Mouse (Mus musculus) cerebellum, adult 9-10 months (tissue): ENCODE measurements around the gene Gm10490.

Experiments used
- DNase-seq: peaks from one replicate; pipeline ENCODE4 v3.0.0; 2022

Gm10490 gene

DNA sequence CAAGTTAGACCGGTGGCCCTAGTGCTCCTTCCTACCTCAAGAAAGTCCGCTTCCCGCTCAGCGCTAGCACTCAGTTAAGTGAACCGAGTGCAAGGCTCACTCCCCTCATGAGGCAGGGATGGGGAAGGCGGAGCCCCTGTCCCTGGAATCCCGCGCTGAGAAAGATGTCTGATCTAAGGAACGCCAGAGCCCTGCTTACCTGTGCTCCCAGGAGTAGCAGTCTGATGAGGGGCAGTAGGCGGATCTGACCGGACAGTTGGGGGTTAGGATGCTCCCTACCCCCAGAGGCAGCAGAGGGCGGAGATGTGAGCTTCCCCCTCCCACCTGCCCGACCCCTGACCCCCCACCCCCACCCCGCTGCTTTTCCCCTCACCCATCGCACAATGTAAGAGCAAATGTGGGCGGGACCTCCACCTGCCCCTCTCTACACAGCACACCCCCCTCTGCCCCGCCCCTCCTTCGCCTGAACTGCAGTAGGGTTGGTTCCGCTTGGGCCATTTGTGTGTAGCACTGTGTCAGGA is 19.0 kb downstream of the Gm10490 start, which contains the start of gene Eras:
Gene Eras (minus strand): TSS at position 338 of the 521 bp plus-strand sequence.
- DNase-seq = no peak

DNA sequence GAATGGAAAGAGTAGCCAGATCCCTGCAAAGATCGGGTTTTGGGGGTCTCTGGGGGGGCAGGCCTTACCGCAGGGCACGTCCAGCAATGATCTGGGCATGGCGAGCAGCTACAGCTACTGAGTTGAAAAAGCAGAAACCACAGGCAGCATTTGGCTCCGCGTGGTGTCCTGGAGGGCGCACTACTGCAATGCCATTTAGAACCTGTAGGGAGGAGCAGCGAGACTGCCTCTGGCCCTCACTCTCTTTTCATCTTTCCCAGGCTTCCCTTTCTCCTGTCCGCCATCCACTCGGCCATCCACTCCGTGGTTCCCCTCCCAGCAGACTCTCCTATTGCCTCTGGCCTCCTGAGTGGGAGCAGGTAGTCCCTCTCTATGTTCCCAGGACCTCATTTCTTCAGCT is 27.5 kb downstream of the Gm10490 start:
- DNase-seq = no peak

DNA sequence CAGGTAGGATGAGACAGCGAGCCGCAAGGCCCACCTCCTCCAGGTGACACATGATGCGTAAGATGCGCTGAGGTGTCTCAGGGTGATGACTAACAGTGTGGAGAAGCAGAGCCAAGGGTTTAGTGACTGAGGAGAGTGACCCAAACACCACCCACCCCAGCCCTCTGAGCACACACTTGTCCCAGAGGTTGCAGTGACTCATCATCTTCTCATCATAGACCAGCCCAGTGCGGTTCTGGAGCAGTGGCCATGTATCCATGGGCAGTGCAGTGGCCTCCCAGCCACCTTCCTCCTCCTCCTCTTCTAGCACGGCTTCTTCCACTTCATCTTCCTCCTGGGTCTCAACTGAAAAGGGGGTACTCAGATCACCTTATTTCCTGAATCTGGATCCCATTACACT is 28.3 kb downstream of the Gm10490 start:
- no peak for DNase-seq

DNA sequence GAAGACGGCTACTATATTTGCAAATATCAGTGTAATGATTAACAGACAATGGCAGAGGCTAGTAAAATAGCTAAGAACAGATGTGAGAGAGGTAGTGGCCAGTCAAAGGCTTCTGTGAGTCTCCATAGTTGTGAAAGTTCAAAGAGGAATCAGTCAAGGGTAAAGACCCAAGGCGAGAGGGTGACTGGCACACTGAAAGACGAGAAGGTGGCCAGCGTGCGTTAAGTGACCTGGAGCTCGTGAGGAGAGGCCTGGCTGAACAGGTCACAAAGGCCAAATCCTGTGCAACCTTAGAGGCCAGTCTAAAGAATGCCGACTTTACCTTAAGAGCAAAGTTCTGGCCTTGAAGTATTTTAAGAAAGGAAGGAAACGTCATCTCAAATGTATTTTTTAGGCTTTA is 36.3 kb downstream of the Gm10490 start:
- no peak for DNase-seq

DNA sequence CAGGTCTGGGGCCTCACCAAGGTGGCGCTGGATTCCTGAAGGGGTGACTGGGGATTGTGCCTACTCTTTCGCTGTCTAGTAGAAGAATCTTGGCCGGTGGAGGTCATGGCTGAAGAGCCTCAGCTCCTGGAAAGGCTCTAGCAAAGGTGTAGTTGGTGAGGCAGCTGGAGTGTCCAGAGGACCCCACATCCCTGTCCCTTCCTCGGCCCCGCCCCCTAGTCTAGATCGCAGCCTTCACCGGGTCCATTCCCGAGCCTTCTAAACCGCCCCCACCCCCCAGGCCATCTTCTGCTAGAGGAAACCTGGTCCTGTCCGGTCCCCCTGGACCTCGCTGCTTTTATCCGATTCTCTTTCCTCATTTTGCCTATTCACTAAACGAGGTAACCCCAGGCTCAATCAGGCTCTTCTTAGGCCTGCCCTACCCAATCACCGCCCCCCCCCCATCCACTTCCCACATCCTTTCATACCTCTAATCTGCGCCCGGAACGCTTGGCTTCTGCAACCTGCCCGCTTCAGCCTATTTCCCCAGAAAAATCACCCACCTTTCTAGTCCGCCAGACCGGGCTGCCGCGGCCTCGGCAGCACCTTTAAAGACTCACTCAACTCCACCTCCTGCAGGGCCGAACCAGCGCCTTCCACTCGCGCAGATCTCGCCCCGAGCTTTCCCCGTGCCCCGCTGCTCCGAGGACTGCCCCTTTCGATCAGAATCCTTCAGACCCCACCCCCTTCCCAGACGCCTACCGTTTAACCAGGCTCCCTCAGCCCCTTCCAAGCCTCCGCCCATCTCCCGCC is 38.0 kb downstream of the Gm10490 start, which contains the start of gene Hdac6:
Gene Hdac6 (minus strand): TSS at position 782 of the 792 bp plus-strand sequence.
- DNase-seq = peak; percentile 45

DNA sequence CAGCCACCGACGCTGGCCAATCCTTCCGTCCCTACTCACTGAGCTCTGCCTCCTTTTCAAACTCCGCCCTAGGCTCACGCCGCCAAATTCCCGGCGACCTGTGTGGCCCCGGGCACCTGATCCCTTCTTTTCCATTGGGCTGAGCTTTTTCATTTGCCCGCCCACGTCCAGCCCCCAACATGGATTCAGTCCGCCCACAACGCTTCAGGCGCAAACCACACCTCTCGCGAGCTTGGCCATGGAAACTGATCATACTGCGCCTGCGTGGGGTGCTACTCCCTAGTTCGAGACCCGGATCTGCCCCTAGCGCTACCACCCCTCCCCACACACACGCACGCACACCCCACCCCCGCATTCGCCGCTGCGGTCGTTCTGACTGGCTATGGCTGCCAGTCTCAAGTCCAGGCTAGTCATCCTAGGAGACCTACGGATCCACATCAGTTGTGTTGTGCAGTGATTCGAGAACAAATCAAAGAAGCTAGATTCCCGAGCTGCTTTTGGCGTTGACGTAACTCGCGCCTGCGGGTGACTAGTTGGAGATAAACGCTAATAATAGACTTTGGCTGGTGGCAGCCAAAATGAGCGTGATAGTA is 38.7 kb downstream of the Gm10490 start:
- DNase-seq = peak; percentile 95

DNA sequence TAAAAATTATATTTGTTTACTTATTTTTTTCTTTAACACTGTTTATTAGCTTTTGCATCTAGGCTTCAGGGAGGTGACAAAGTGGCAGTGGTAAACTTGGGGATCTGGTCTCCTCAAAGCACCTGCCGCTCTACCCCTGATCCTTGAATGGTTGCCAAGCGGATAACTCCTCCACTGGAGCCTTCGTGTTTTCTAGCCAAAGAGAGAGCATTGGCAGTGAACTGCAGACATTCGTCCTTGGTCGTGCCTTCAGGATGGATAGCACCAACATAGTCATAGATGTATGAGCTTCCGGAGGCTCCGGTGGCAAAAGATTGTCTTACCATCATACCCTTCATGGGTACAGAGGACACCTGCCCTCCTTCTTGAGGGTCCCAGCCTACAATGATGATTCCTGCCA is 40.7 kb downstream of the Gm10490 start:
- no peak for DNase-seq

DNA sequence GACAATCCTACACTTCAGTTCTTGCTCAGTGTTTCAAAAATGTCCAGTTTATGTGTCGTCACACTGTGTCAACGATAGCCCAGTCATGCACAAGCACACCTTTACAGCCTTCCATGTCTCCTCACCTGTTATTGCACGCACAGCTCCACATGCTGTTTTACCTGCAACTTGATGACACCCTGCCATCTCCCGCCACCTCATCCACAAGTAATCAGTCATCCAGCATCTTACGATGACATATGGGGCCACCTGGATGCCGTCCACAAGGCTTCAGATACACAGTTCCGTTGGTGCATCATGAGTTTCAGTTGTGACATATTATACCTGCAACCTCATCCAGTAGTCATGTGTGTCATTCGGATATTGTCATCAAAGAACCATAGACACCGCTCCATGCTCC is 49.5 kb downstream of the Gm10490 start:
- DNase-seq = no peak
